Mouse (Mus musculus): ENCODE results near the gene Iqgap2. TPM values are rescaled to one million over a fixed set of nuclear protein-coding genes. Genes with fewer than 3 reads are reported as not detected.
A peak's percentile ranks its signal among the peaks of the same experiment; 100 is the strongest.

Iqgap2 gene
- polyA plus RNA-seq, 1 experiment = 7.4 TPM

GRCm38 (mm10) chr13:95790883-95791282 lies 100.8 kb downstream of the Iqgap2 start:
- peak overlapping the region; percentile 3; the same call in 1 of the 2 replicates for H3K27ac ChIP-seq (ENCODE audit: insufficient read depth, low read length)
- no peak overlapping the region for H3K4me3 ChIP-seq (ENCODE audit: insufficient read depth, low read length)
- TF ChIP-seq POLR2A (IDR thresholded peaks at IDR 0.05; ENCODE audit: low read depth, low read length) = no peak
- TF ChIP-seq CTCF (IDR thresholded peaks at IDR 0.05; ENCODE audit: borderline replicate concordance, insufficient read depth, low read length) = no peak
- 0 out of 2 replicates have a peak, but pooled peaks cover 6% of the 10 kb centered on the region for H3K4me1 ChIP-seq (ENCODE audit: control insufficient read depth, insufficient read depth, low read length)

DNA sequence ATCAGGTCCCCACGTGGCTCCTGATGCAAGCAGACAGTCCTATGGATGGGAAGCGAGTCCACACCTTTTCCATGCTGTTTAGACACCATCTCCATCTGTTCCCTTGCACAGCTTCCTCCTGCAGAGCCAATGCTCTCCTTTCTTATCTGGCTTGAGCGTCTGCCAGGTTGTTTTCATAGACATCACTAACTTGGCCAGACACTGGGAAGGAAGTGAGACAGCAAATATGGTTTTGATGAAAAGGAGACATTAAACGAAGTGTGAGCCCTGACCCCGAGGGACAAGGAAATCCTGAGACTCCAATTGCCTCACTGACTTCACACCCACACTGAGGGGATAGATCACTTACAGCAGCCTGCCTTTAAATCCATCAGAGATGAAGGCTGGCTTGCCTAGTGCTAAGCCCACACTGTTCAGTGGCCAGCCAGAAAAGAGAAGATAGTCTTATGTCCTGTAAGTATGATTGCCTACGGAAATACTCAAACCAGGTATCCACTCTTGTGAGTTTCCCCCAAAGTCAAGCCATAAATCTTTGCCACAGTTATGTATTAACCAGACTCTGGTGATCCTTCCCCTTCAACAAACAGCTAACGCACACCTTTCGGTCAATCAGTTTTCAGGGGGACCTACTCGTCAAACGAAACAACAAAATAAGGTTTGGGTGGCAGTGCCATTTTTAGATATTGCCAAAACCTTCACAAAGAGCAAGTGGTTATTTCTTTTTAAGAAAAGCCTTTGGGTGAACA lies 102.9 kb downstream of the Iqgap2 start:
- Histone ChIP-seq H3K4me1 (ENCODE audit: control insufficient read depth, insufficient read depth, low read length) (0 out of 2 replicates have a peak, but pooled peaks cover 2% of the 10 kb centered on the region), H3K27ac (ENCODE audit: insufficient read depth, low read length) (no peak overlapping the region), H3K4me3 (ENCODE audit: insufficient read depth, low read length) (no peak overlapping the region)
- TF ChIP-seq CTCF (IDR thresholded peaks at IDR 0.05; ENCODE audit: borderline replicate concordance, insufficient read depth, low read length) (no peak), POLR2A (IDR thresholded peaks at IDR 0.05; ENCODE audit: low read depth, low read length) (no peak)

DNA sequence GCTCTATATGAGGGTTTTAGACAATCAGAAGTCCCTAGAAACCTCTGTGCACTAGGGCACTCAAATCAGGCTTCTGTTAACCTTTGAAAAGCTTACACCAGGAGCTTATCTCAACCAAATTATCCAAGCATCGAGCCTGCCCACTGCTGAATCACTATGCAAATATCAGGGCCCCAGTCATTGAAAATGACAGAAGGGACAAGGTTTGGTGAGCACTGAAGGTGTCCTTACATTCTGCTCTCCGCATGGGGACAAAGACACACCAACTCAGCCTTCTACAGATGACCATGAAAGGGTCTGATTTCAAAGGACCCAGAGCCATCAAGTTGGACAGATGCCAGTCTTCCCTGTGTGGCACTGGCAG lies 108.8 kb downstream of the Iqgap2 start:
- Histone ChIP-seq H3K4me1 (ENCODE audit: control insufficient read depth, insufficient read depth, low read length) (peaks cover 8% of the 10 kb centered on the region; the same call in 1 of the 2 replicates), H3K4me3 (ENCODE audit: insufficient read depth, low read length) (no peak overlapping the region), H3K27ac (ENCODE audit: insufficient read depth, low read length) (no peak overlapping the region)
- TF ChIP-seq CTCF (IDR thresholded peaks at IDR 0.05; ENCODE audit: borderline replicate concordance, insufficient read depth, low read length) (no peak), POLR2A (IDR thresholded peaks at IDR 0.05; ENCODE audit: low read depth, low read length) (no peak)

DNA sequence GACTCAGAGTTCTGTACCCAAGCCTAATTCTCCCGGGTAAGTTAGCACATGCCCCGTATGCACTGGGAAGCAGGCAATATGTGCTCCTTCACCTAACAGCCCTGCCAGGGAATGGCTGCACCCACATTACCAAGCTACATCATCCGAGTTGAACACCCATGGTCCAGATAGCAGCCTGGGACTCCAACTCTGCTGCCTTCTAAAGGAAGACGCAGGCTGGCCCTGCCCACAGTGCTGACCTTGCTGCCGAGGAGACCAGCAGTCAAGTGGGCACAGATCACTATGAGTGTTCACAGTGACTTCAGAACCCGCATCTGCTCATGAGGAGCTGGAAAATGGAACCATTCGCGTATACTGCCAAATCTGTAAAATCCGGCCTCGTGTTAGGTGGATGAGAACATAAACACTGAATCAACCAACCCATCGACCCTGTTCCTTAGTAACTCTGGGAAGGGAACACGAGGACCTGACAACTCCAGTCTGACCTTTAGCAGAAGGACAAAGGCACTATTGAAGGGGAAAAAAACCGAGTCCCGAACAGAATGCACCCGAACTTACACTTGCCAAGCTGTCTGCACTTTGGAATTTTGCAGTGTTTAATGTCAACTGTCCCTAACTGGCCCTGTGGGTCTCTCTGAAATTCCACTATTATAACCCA lies 109.3 kb downstream of the Iqgap2 start:
- Histone ChIP-seq H3K27ac (ENCODE audit: insufficient read depth, low read length) (no peak overlapping the region), H3K4me1 (ENCODE audit: control insufficient read depth, insufficient read depth, low read length) (peaks cover 8% of the 10 kb centered on the region; the same call in 1 of the 2 replicates), H3K4me3 (ENCODE audit: insufficient read depth, low read length) (no peak overlapping the region)
- no peak for TF ChIP-seq CTCF (IDR thresholded peaks at IDR 0.05; ENCODE audit: borderline replicate concordance, insufficient read depth, low read length)
- no peak for TF ChIP-seq POLR2A (IDR thresholded peaks at IDR 0.05; ENCODE audit: low read depth, low read length)

DNA sequence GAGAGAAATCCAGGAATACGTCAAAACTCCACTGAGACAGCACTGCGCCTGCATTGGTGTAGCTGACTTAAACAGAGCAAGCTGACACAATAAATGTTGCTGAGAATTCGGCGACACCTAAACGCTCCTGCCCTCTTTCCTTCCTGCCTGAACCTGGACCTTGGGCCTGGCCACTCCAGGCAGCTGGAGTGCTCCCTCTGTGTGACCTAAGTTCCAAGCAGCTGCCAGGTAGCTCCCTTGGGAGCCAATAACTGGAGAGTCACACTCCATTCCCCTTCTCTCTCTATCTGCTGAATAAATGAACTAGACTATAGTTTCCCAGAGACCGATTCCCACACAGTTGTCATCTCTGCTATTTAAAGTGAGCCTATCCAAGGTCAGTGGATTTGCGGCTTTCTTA lies 111.7 kb downstream of the Iqgap2 start:
- H3K4me3 ChIP-seq (ENCODE audit: insufficient read depth, low read length) = no peak overlapping the region
- H3K27ac ChIP-seq (ENCODE audit: insufficient read depth, low read length) = no peak overlapping the region
- peaks cover 8% of the 10 kb centered on the region; the same call in 1 of the 2 replicates for H3K4me1 ChIP-seq (ENCODE audit: control insufficient read depth, insufficient read depth, low read length)
- TF ChIP-seq CTCF (IDR thresholded peaks at IDR 0.05; ENCODE audit: borderline replicate concordance, insufficient read depth, low read length) = no peak

- H3K27ac ChIP-seq (ENCODE audit: insufficient read depth, low read length) = no peak overlapping the region
- TF ChIP-seq POLR2A (IDR thresholded peaks at IDR 0.05; ENCODE audit: low read depth, low read length) (no peak), CTCF (IDR thresholded peaks at IDR 0.05; ENCODE audit: borderline replicate concordance, insufficient read depth, low read length) (no peak)
- H3K4me3 ChIP-seq (ENCODE audit: insufficient read depth, low read length) = no peak overlapping the region
- H3K4me1 ChIP-seq (ENCODE audit: control insufficient read depth, insufficient read depth, low read length) = peaks cover 8% of the 10 kb centered on the region; the same call in 1 of the 2 replicates
Measured at GRCm38 (mm10) chr13:95779261-95779660, 112.5 kb downstream of the Iqgap2 start.

DNA sequence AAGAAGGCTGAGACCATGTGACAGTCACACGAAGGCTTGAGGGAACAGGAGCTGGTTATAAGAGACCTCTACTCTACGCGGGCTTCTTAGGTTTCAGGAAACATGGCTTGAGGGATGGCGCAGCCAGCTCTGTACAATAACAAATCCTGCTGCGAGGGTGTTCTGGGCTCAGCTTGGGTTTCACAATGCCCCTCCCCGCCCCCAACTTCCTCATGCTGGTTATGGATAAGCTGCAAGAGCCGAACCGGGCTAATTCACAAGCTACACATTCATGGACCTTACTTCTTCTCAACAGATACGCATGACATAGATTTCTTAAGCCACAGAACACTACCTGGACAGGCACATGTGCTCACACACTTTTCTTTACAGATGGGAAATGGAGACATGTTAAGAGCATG lies 113.0 kb downstream of the Iqgap2 start:
- H3K4me1 ChIP-seq (ENCODE audit: control insufficient read depth, insufficient read depth, low read length) = peaks cover 8% of the 10 kb centered on the region; the same call in 1 of the 2 replicates
- TF ChIP-seq POLR2A (IDR thresholded peaks at IDR 0.05; ENCODE audit: low read depth, low read length) = no peak
- TF ChIP-seq CTCF (IDR thresholded peaks at IDR 0.05; ENCODE audit: borderline replicate concordance, insufficient read depth, low read length) = no peak
- no peak overlapping the region for H3K27ac ChIP-seq (ENCODE audit: insufficient read depth, low read length)
- no peak overlapping the region for H3K4me3 ChIP-seq (ENCODE audit: insufficient read depth, low read length)

- no peak overlapping the region for H3K27ac ChIP-seq (ENCODE audit: insufficient read depth, low read length)
- H3K4me3 ChIP-seq (ENCODE audit: insufficient read depth, low read length) = no peak overlapping the region
- peaks cover 6% of the 10 kb centered on the region; the same call in 1 of the 2 replicates for H3K4me1 ChIP-seq (ENCODE audit: control insufficient read depth, insufficient read depth, low read length)
- TF ChIP-seq CTCF (IDR thresholded peaks at IDR 0.05; ENCODE audit: borderline replicate concordance, insufficient read depth, low read length) (no peak), POLR2A (IDR thresholded peaks at IDR 0.05; ENCODE audit: low read depth, low read length) (no peak)
Measured at GRCm38 (mm10) chr13:95777651-95778391, 113.9 kb downstream of the Iqgap2 start.

GRCm38 (mm10) chr13:95777237-95777636 lies 114.5 kb downstream of the Iqgap2 start:
- peaks cover 6% of the 10 kb centered on the region; the same call in 1 of the 2 replicates for H3K4me1 ChIP-seq (ENCODE audit: control insufficient read depth, insufficient read depth, low read length)
- TF ChIP-seq CTCF (IDR thresholded peaks at IDR 0.05; ENCODE audit: borderline replicate concordance, insufficient read depth, low read length) (peak; percentile 50; the same call in 1 of the 2 replicates), POLR2A (IDR thresholded peaks at IDR 0.05; ENCODE audit: low read depth, low read length) (no peak)
- H3K27ac ChIP-seq (ENCODE audit: insufficient read depth, low read length) = no peak overlapping the region
- H3K4me3 ChIP-seq (ENCODE audit: insufficient read depth, low read length) = no peak overlapping the region

Data from embryonic fibroblast, embryonic 13.5 days (primary cell).